Mouse (Mus musculus) right cerebral cortex, adult 2 months (tissue): ENCODE data around the gene Mrm1.
A peak's percentile ranks its signal among the peaks of the same experiment; 100 is the strongest.
"Not testable (repeated sequence)": the region's sequence is repeated elsewhere in the genome, so short reads cannot be mapped to it uniquely, and the experiment has no call there.

Source experiments
- DNase-seq, 2 experiments: peaks; one replicate each; pipeline ENCODE4 v3.0.0; 2021 to 2022; ENCODE audit warnings: low spot score in 2 of 2

The Mrm1 gene

GRCm38 (mm10) chr11:84818961-84819692 lies at the start of gene Mrm1:
Mrm1 (minus strand) TSS chr11:84819515.
- peak; percentile 94 for DNase-seq

GRCm38 (mm10) chr11:84868786-84869259 lies 49.5 kb upstream of the Mrm1 start:
- DNase-seq = no peak

- no peak for DNase-seq
Observed at GRCm38 (mm10) chr11:84867586-84867985, 48.3 kb upstream of the Mrm1 start.

GRCm38 (mm10) chr11:84865268-84865667 lies 46.0 kb upstream of the Mrm1 start:
- DNase-seq = no peak

GRCm38 (mm10) chr11:84855285-84855684 lies 36.0 kb upstream of the Mrm1 start:
- DNase-seq = no peak

GRCm38 (mm10) chr11:84847475-84848090 lies 28.3 kb upstream of the Mrm1 start:
- DNase-seq = no peak

GRCm38 (mm10) chr11:84846741-84847474 lies 27.6 kb upstream of the Mrm1 start:
- DNase-seq = no peak

GRCm38 (mm10) chr11:84839330-84839729 lies 20.0 kb upstream of the Mrm1 start:
- no peak for DNase-seq

- not testable (repeated sequence) for DNase-seq
Observed at GRCm38 (mm10) chr11:84829495-84829894, 10.2 kb upstream of the Mrm1 start.

GRCm38 (mm10) chr11:84828516-84829399 lies 9.4 kb upstream of the Mrm1 start, which contains the start of gene Dhrs11:
Dhrs11 (minus strand) TSS chr11:84828994.
- peak; percentile 83 to 85 for DNase-seq

GRCm38 (mm10) chr11:84827901-84828503 lies 8.7 kb upstream of the Mrm1 start:
- no peak for DNase-seq

GRCm38 (mm10) chr11:84827492-84827891 lies 8.2 kb upstream of the Mrm1 start:
- DNase-seq = no peak

GRCm38 (mm10) chr11:84826185-84826584 lies 6.9 kb upstream of the Mrm1 start:
- peak; percentile 59 to 71 for DNase-seq

- no peak for DNase-seq
Observed at GRCm38 (mm10) chr11:84825261-84825807, 6.0 kb upstream of the Mrm1 start.

- no peak for DNase-seq
Observed at GRCm38 (mm10) chr11:84823484-84823897, 4.2 kb upstream of the Mrm1 start.

- DNase-seq = no peak
Observed at GRCm38 (mm10) chr11:84822487-84822886, 3.2 kb upstream of the Mrm1 start.

GRCm38 (mm10) chr11:84821131-84821770 lies 1.9 kb upstream of the Mrm1 start:
- DNase-seq = no peak

- peak; percentile 74 to 76 for DNase-seq
Observed at GRCm38 (mm10) chr11:84818085-84818960, 992 bp downstream of the Mrm1 start.

- DNase-seq = no peak
Observed at GRCm38 (mm10) chr11:84817362-84817761, 2.0 kb downstream of the Mrm1 start.
